Mouse (Mus musculus): ENCODE measurements around the gene Rin1.

GRCm38 (mm10) chr19:5067040-5067799, 16.9 kb downstream of the Rin1 start:
- TF ChIP-seq CTCF (IDR thresholded peaks at IDR 0.05) (no peak), EP300 (IDR thresholded peaks at IDR 0.05; ENCODE audit: insufficient read depth, low read depth, low read length) (no peak), POLR2A (IDR thresholded peaks at IDR 0.05; ENCODE audit: insufficient read depth, low read depth, low read length) (no peak)

Data from heart, adult 2 months (tissue).